Mouse (Mus musculus) urinary bladder, postnatal 4 days (tissue): ENCODE measurements around the gene Stox2.

Experiments
- DNase-seq, 2 experiments: peaks; one replicate each; pipeline ENCODE4 v3.0.0; 2021 to 2022; ENCODE audit warnings: low spot score in 2 of 2

Gene Stox2

GRCm38 (mm10) chr8:47182292-47182691 lies 263.9 kb downstream of the Stox2 start:
- no peak for DNase-seq

- no peak for DNase-seq
Observed at GRCm38 (mm10) chr8:47181032-47181698, 265.0 kb downstream of the Stox2 start.

GRCm38 (mm10) chr8:47180181-47180580 lies 266.0 kb downstream of the Stox2 start:
- DNase-seq, result no peak

GRCm38 (mm10) chr8:47178785-47179184 lies 267.4 kb downstream of the Stox2 start:
- no peak for DNase-seq

- no peak for DNase-seq
Observed at GRCm38 (mm10) chr8:47173823-47174222, 272.3 kb downstream of the Stox2 start.

- DNase-seq, result no peak
Observed at GRCm38 (mm10) chr8:47172848-47173247, 273.3 kb downstream of the Stox2 start.

GRCm38 (mm10) chr8:47160688-47161087 lies 285.5 kb downstream of the Stox2 start:
- no peak for DNase-seq

- no peak for DNase-seq
Observed at GRCm38 (mm10) chr8:47154521-47154920, 291.6 kb downstream of the Stox2 start.

GRCm38 (mm10) chr8:47145258-47145657 lies 300.9 kb downstream of the Stox2 start:
- DNase-seq, result no peak

GRCm38 (mm10) chr8:47136047-47136446 lies 310.1 kb downstream of the Stox2 start:
- DNase-seq, result no peak

GRCm38 (mm10) chr8:47135586-47135985 lies 310.6 kb downstream of the Stox2 start:
- DNase-seq, result no peak

- no peak for DNase-seq
Observed at GRCm38 (mm10) chr8:47134736-47135135, 311.4 kb downstream of the Stox2 start.

- no peak for DNase-seq
Observed at GRCm38 (mm10) chr8:47133381-47133780, 312.8 kb downstream of the Stox2 start.
